Mouse (Mus musculus): ENCODE results near the gene Als2cr12. TPM values are rescaled to one million over a fixed set of nuclear protein-coding genes. Genes with fewer than 3 reads are reported as not detected.

The Als2cr12 gene
- polyA plus RNA-seq, 1 experiment from 2014 or later, result not detected

GRCm38 (mm10) chr1:58728590-58728868, 32.7 kb upstream of the Als2cr12 start:
- Histone ChIP-seq H3K9ac (ENCODE audit: low read depth, low read length) (no peak overlapping the region), H3K27ac (ENCODE audit: low read depth, low read length) (no peak overlapping the region), H3K36me3 (ENCODE audit: control insufficient read depth, insufficient read depth, low read length) (peaks cover 2% of the 10 kb centered on the region; the same call in 1 of the 2 replicates), H3K27me3 (replicated peaks; ENCODE audit: control insufficient read depth, insufficient read depth, low read length) (no peaks in the 10 kb centered on the region), H3K9me3 (ENCODE audit: control insufficient read depth, low read length) (no peaks in the 10 kb centered on the region), H3K4me2 (ENCODE audit: low read length) (no peak overlapping the region), H3K4me1 (ENCODE audit: control insufficient read depth, insufficient read depth, low read depth, low read length) (no peaks in the 10 kb centered on the region), H3K4me3 (ENCODE audit: low read length) (no peak overlapping the region)
- ATAC-seq, result no peak
- WGBS, result 98% methylated on average over 3 of the region's 3 CpGs

- Histone ChIP-seq H3K9ac (ENCODE audit: low read depth, low read length) (no peak overlapping the region), H3K27ac (ENCODE audit: low read depth, low read length) (no peak overlapping the region), H3K4me3 (ENCODE audit: low read length) (no peak overlapping the region), H3K27me3 (replicated peaks; ENCODE audit: control insufficient read depth, insufficient read depth, low read length) (no peaks in the 10 kb centered on the region), H3K36me3 (ENCODE audit: control insufficient read depth, insufficient read depth, low read length) (peaks cover 2% of the 10 kb centered on the region; the same call in 1 of the 2 replicates), H3K4me1 (ENCODE audit: control insufficient read depth, insufficient read depth, low read depth, low read length) (no peaks in the 10 kb centered on the region), H3K9me3 (ENCODE audit: control insufficient read depth, low read length) (no peaks in the 10 kb centered on the region), H3K4me2 (ENCODE audit: low read length) (no peak overlapping the region)
- no peak for ATAC-seq
- 89% methylated on average over 10 of the region's 10 CpGs for WGBS
These were observed 32.2 kb upstream of the Als2cr12 start for GRCm38 (mm10) chr1:58727747-58728589.

DNA sequence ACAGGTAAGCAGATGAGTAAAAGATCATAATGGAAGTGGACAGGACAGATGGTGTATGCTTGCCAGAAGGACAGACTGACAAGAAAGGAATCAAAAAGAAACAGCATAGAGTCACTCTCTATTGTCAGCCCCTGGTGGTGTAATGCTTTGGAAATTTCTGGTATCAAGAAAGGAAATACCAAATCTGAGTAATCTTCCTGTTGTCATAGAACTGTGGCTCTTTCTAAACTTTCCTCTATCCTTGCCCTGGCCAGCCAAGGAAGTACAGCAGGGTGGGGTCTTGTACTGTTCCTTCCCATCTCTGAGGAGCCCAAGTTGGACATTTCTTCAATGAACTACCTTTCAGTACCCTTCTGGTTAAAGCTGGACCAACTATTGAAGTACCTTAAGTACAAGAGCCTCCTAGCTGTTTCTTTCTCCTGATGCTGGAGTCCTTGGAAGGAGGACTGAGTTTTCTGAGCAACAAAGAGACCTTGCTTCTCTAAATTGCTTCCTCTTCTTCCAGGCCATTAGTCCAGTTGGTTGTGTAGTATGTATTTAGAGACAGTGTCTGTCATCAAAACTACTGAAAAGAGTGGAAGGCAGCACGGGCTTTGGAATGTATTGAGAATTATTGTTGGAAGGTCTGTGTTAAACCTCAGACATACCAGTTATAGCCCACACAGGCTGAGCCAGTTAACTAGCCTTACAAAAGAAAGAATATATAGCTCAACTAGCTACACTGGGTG, 31.4 kb upstream of the Als2cr12 start:
- peaks cover 2% of the 10 kb centered on the region; the same call in 1 of the 2 replicates for H3K36me3 ChIP-seq (ENCODE audit: control insufficient read depth, insufficient read depth, low read length)
- no peaks in the 10 kb centered on the region for H3K4me1 ChIP-seq (ENCODE audit: control insufficient read depth, insufficient read depth, low read depth, low read length)
- no peak overlapping the region for H3K4me3 ChIP-seq (ENCODE audit: low read length)
- 97% methylated on average over 1 of the region's 1 CpGs for WGBS
- no peak overlapping the region for H3K9ac ChIP-seq (ENCODE audit: low read depth, low read length)
- ATAC-seq, result no peak
- no peaks in the 10 kb centered on the region for H3K9me3 ChIP-seq (ENCODE audit: control insufficient read depth, low read length)
- no peak overlapping the region for H3K27ac ChIP-seq (ENCODE audit: low read depth, low read length)
- H3K4me2 ChIP-seq (ENCODE audit: low read length), result no peak overlapping the region
- H3K27me3 ChIP-seq (replicated peaks; ENCODE audit: control insufficient read depth, insufficient read depth, low read length), result no peaks in the 10 kb centered on the region

- no peak overlapping the region for H3K4me3 ChIP-seq (ENCODE audit: low read length)
- 0 out of 2 replicates have a peak, but pooled peaks cover 2% of the 10 kb centered on the region for H3K36me3 ChIP-seq (ENCODE audit: control insufficient read depth, insufficient read depth, low read length)
- H3K9me3 ChIP-seq (ENCODE audit: control insufficient read depth, low read length), result no peaks in the 10 kb centered on the region
- no peak overlapping the region for H3K9ac ChIP-seq (ENCODE audit: low read depth, low read length)
- no peak for ATAC-seq
- no peaks in the 10 kb centered on the region for H3K27me3 ChIP-seq (replicated peaks; ENCODE audit: control insufficient read depth, insufficient read depth, low read length)
- H3K4me2 ChIP-seq (ENCODE audit: low read length), result no peak overlapping the region
- 93% methylated on average over 5 of the region's 5 CpGs for WGBS
- no peaks in the 10 kb centered on the region for H3K4me1 ChIP-seq (ENCODE audit: control insufficient read depth, insufficient read depth, low read depth, low read length)
- H3K27ac ChIP-seq (ENCODE audit: low read depth, low read length), result no peak overlapping the region
These were observed 30.0 kb upstream of the Als2cr12 start for GRCm38 (mm10) chr1:58725767-58726166.

GRCm38 (mm10) chr1:58725095-58725494, 29.3 kb upstream of the Als2cr12 start:
- Histone ChIP-seq H3K27ac (ENCODE audit: low read depth, low read length) (no peak overlapping the region), H3K4me1 (ENCODE audit: control insufficient read depth, insufficient read depth, low read depth, low read length) (no peaks in the 10 kb centered on the region), H3K4me3 (ENCODE audit: low read length) (no peak overlapping the region), H3K27me3 (replicated peaks; ENCODE audit: control insufficient read depth, insufficient read depth, low read length) (no peaks in the 10 kb centered on the region), H3K36me3 (ENCODE audit: control insufficient read depth, insufficient read depth, low read length) (0 out of 2 replicates have a peak, but pooled peaks cover 2% of the 10 kb centered on the region), H3K9ac (ENCODE audit: low read depth, low read length) (no peak overlapping the region), H3K4me2 (ENCODE audit: low read length) (no peak overlapping the region), H3K9me3 (ENCODE audit: control insufficient read depth, low read length) (no peaks in the 10 kb centered on the region)
- ATAC-seq, result no peak

GRCm38 (mm10) chr1:58724533-58724932, 28.7 kb upstream of the Als2cr12 start:
- Histone ChIP-seq H3K9ac (ENCODE audit: low read depth, low read length) (no peak overlapping the region), H3K27ac (ENCODE audit: low read depth, low read length) (no peak overlapping the region), H3K4me3 (ENCODE audit: low read length) (no peak overlapping the region), H3K4me1 (ENCODE audit: control insufficient read depth, insufficient read depth, low read depth, low read length) (no peaks in the 10 kb centered on the region), H3K36me3 (ENCODE audit: control insufficient read depth, insufficient read depth, low read length) (0 out of 2 replicates have a peak, but pooled peaks cover 2% of the 10 kb centered on the region), H3K27me3 (replicated peaks; ENCODE audit: control insufficient read depth, insufficient read depth, low read length) (no peaks in the 10 kb centered on the region), H3K9me3 (ENCODE audit: control insufficient read depth, low read length) (no peaks in the 10 kb centered on the region), H3K4me2 (ENCODE audit: low read length) (no peak overlapping the region)
- ATAC-seq, result no peak
- 61% methylated on average over 7 of the region's 9 CpGs for WGBS

DNA sequence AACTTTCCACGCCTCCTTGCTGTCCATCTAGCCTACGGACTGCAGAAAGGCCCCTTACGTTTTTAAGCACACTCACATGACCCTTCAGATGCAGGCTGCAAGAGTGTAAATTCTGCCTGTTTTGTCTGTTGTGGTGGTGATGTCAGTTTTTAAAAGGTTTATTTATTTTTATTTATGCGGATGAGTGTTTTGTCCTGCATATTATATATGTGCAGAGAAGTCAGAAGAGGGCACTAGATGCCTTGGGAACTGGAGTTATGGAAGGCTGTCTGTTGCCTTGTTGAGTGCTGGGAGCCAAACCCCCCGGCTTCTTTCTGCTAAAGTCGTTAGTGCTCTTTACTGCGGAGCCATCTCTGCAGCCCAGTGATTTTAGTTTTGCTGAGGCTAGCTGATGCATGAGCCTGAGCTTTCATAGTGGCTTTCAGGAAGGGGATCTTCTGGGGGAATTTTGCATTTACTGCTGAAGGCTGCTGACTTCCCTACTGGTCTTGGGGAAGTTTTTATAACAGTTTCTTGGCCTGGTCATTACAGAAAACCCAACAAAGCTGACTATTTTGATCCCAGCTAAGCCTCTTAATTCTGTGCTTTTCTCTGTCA, 28.1 kb upstream of the Als2cr12 start:
- no peak overlapping the region for H3K4me2 ChIP-seq (ENCODE audit: low read length)
- 63% methylated on average over 7 of the region's 7 CpGs for WGBS

GRCm38 (mm10) chr1:58723062-58723808, 27.4 kb upstream of the Als2cr12 start:
- Histone ChIP-seq H3K4me1 (ENCODE audit: control insufficient read depth, insufficient read depth, low read depth, low read length) (no peaks in the 10 kb centered on the region), H3K27me3 (replicated peaks; ENCODE audit: control insufficient read depth, insufficient read depth, low read length) (no peaks in the 10 kb centered on the region), H3K4me3 (ENCODE audit: low read length) (no peak overlapping the region), H3K4me2 (ENCODE audit: low read length) (no peak overlapping the region), H3K36me3 (ENCODE audit: control insufficient read depth, insufficient read depth, low read length) (no peaks in the 10 kb centered on the region), H3K9ac (ENCODE audit: low read depth, low read length) (no peak overlapping the region), H3K27ac (ENCODE audit: low read depth, low read length) (no peak overlapping the region), H3K9me3 (ENCODE audit: control insufficient read depth, low read length) (no peaks in the 10 kb centered on the region)
- ATAC-seq, result no peak
- whole genome bisulfite sequencing, result 68% methylated on average over 7 of the region's 7 CpGs

More for the DNA sequence above, 28.1 kb upstream of the Als2cr12 start:
- H3K27me3 ChIP-seq (replicated peaks; ENCODE audit: control insufficient read depth, insufficient read depth, low read length), result no peaks in the 10 kb centered on the region
- no peaks in the 10 kb centered on the region for H3K9me3 ChIP-seq (ENCODE audit: control insufficient read depth, low read length)
- H3K4me1 ChIP-seq (ENCODE audit: control insufficient read depth, insufficient read depth, low read depth, low read length), result no peaks in the 10 kb centered on the region
- H3K27ac ChIP-seq (ENCODE audit: low read depth, low read length), result no peak overlapping the region
- H3K9ac ChIP-seq (ENCODE audit: low read depth, low read length), result no peak overlapping the region
- H3K4me3 ChIP-seq (ENCODE audit: low read length), result no peak overlapping the region
- H3K36me3 ChIP-seq (ENCODE audit: control insufficient read depth, insufficient read depth, low read length), result 0 out of 2 replicates have a peak, but pooled peaks cover 2% of the 10 kb centered on the region
- ATAC-seq, result no peak
